Mouse (Mus musculus) forebrain, embryonic 13.5 days (tissue): ENCODE results near the gene Nfil3. TPM values are rescaled to one million over a fixed set of nuclear protein-coding genes. Genes with fewer than 3 reads are reported as not detected.
A peak's percentile ranks its signal among the peaks of the same experiment; 100 is the strongest.

Experiments used
- ATAC-seq: fragments of 200-750 bp; cut with Nextera tagmentation; 2 replicates; pipeline ENCODE4 v1.8.0; 2017
- H3K27ac ChIP-seq: fragments of 300-500 bp; sonication (generic); 2 replicates; pipeline ENCODE4 v1.5.1; 2015; ENCODE audit warnings: inconsistent platforms, mild to moderate bottlenecking, moderate library complexity
- H3K27me3 ChIP-seq: fragments of 300-500 bp; sonication (generic); 2 replicates; pipeline ENCODE4 v1.6.1; 2015; ENCODE audit warnings: mild to moderate bottlenecking, inconsistent platforms
- H3K36me3 ChIP-seq: fragments of 300-500 bp; sonication (generic); 2 replicates; pipeline ENCODE4 v1.6.1; 2015; ENCODE audit warnings: mild to moderate bottlenecking, inconsistent platforms; ENCODE audit not compliant: poor library complexity, severe bottlenecking
- H3K4me1 ChIP-seq: fragments of 300-500 bp; sonication (generic); 2 replicates; pipeline ENCODE4 v1.6.1; 2015; ENCODE audit warnings: inconsistent platforms
- H3K4me2 ChIP-seq: fragments of 300-500 bp; sonication (generic); 2 replicates; pipeline ENCODE4 v1.6.1; 2015; ENCODE audit warnings: inconsistent platforms, mild to moderate bottlenecking, moderate library complexity
- H3K4me3 ChIP-seq: fragments of 300-500 bp; sonication (generic); 2 replicates; pipeline ENCODE4 v1.5.1; 2015; ENCODE audit warnings: mild to moderate bottlenecking, inconsistent platforms
- H3K9ac ChIP-seq: fragments of 300-500 bp; sonication (generic); 2 replicates; pipeline ENCODE4 v1.6.1; 2015; ENCODE audit warnings: mild to moderate bottlenecking, inconsistent platforms
- H3K9me3 ChIP-seq: fragments of 300-500 bp; sonication (generic); replicated peaks from 2 replicates; pipeline ENCODE4 v1.6.1; 2016; ENCODE audit warnings: inconsistent platforms
- WGBS: fragments of 180-500 bp; shearing (Covaris S2); methylation state at CpG from one replicate; pipeline ENCODE4 v1.1.7; 2015; 5-methylcytosine and 5-hydroxymethylcytosine counted together
- polyA plus RNA-seq: library from polyadenylated mRNA; unstranded; fragments of >200 nt; fragmentation: Nextera tagmentation; extraction: Ambion mirVana; gene quantifications from 2 replicates; pipeline ENCODE4 v1.2.1, GENCODE M21; 2015

Nfil3 gene
- polyA plus RNA-seq, 1 experiment from 2014 or later, result 37.0 TPM

GRCm38 (mm10) chr13:52962922-52963321, 18.0 kb downstream of the Nfil3 start:
- H3K4me2 ChIP-seq, result no peak overlapping the region
- no peaks in the 10 kb centered on the region for H3K27me3 ChIP-seq
- H3K36me3 ChIP-seq, result peaks cover 36% of the 10 kb centered on the region
- 87% methylated on average over 4 of the region's 4 CpGs for WGBS
- no peak overlapping the region for H3K9ac ChIP-seq
- no peaks in the 10 kb centered on the region for H3K9me3 ChIP-seq
- H3K4me3 ChIP-seq, result no peak overlapping the region
- H3K4me1 ChIP-seq, result no peaks in the 10 kb centered on the region
- H3K27ac ChIP-seq, result no peak overlapping the region
- no peak for ATAC-seq

- Histone ChIP-seq H3K4me1 (no peaks in the 10 kb centered on the region), H3K27ac (no peak overlapping the region), H3K4me3 (no peak overlapping the region), H3K9ac (no peak overlapping the region), H3K36me3 (peaks cover 30% of the 10 kb centered on the region), H3K9me3 (no peaks in the 10 kb centered on the region), H3K27me3 (no peaks in the 10 kb centered on the region), H3K4me2 (no peak overlapping the region)
- no peak for ATAC-seq
- WGBS, result 90% methylated on average over 6 of the region's 6 CpGs
These were observed 18.5 kb downstream of the Nfil3 start for GRCm38 (mm10) chr13:52962361-52962760.

DNA sequence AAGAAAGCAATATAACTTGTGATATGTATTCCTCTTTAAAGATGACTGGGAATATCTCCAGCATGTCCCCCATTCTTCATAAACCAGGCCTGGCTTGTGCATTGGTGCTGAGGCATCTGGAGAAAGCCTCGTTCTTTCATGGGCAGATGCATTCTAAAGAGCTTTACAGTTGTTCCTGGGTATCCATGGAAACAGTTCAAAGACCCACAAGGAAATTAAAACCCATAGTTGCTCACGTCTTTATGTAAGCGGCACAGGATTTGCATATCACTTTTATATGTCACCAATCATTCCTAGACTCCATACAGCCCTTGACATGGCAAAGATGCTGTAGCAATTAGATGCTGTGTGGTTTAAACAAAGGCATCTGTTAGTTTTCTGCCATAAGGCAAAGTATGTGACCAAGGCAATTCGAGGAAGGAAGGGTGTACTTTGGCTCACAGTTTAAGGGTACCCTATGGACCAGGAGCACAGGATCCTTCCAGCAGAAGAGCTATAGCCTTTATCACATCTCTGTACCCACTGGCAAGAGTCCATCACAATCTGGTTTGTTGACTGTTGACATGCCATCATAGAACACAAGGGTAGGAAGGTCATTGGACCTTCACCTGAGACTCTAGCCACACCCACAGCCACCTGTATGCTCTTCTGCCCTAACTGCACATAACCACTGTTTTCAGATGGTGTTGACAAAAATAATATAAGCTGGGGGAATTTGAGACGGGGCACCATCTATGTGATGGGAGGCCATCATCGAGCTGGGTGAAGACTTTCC, 26.9 kb downstream of the Nfil3 start:
- WGBS, result 53% methylated on average over 6 of the region's 6 CpGs
- H3K4me2 ChIP-seq, result no peak overlapping the region
- H3K36me3 ChIP-seq, result no peaks in the 10 kb centered on the region
- H3K4me1 ChIP-seq, result 0 out of 2 replicates have a peak, but pooled peaks cover 3% of the 10 kb centered on the region
- no peak for ATAC-seq
- H3K9me3 ChIP-seq, result no peaks in the 10 kb centered on the region
- no peak overlapping the region for H3K4me3 ChIP-seq
- no peak overlapping the region for H3K9ac ChIP-seq
- no peak overlapping the region for H3K27ac ChIP-seq
- H3K27me3 ChIP-seq, result no peaks in the 10 kb centered on the region

DNA sequence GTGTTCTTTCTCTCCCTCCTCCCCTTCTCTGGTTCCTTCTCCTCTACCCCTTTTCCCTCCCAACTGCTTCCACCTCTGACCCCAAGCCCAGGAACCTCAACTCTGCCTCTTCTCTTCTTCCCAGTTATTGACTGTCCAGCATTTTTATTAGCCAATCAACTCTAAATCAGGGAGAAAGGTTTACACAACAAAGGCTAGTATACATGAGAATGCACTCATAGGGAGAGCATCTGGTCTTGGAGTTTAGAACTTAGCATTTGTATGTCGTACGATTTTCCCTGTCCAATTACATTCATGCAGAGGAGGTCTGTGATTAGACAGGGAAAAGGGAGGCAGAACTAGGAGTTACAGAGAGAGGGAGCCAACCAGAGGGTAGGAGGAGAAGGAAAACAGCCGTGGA, 31.7 kb downstream of the Nfil3 start:
- Histone ChIP-seq H3K4me3 (no peak overlapping the region), H3K27ac (no peak overlapping the region), H3K36me3 (no peaks in the 10 kb centered on the region), H3K27me3 (no peaks in the 10 kb centered on the region), H3K9me3 (no peaks in the 10 kb centered on the region), H3K4me1 (peaks cover 13% of the 10 kb centered on the region), H3K9ac (no peak overlapping the region), H3K4me2 (no peak overlapping the region)
- 85% methylated on average over 3 of the region's 3 CpGs for WGBS
- ATAC-seq, result no peak

DNA sequence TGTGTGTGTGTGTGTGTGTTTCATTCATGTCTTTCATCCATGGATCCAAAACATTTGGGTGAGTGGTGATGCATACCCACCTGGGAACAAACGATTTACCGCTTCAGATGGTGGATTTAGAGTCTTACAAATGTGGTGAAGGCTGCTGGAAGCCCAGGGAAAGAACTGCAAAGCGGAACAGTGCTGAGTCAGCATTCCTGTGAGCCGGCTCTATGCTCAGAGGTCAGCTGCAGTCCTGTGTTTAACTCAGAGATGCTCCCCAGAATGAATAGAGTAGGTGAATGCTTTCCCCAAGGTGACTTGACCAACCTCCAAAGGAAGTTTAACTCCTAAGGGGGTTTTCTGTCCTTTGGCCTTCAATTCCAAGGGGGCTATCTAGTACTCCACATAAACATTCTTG, 33.3 kb downstream of the Nfil3 start:
- no peak overlapping the region for H3K27ac ChIP-seq
- H3K9ac ChIP-seq, result no peak overlapping the region
- ATAC-seq, result no peak
- H3K27me3 ChIP-seq, result no peaks in the 10 kb centered on the region
- no peaks in the 10 kb centered on the region for H3K9me3 ChIP-seq
- H3K4me3 ChIP-seq, result no peak overlapping the region
- 76% methylated on average over 4 of the region's 4 CpGs for WGBS
- H3K4me2 ChIP-seq, result no peak overlapping the region
- H3K36me3 ChIP-seq, result no peaks in the 10 kb centered on the region
- H3K4me1 ChIP-seq, result peaks cover 14% of the 10 kb centered on the region

GRCm38 (mm10) chr13:52945769-52946168, 35.1 kb downstream of the Nfil3 start:
- Histone ChIP-seq H3K4me1 (peaks cover 14% of the 10 kb centered on the region), H3K4me2 (no peak overlapping the region), H3K36me3 (no peaks in the 10 kb centered on the region), H3K4me3 (no peak overlapping the region), H3K9ac (no peak overlapping the region), H3K27ac (no peak overlapping the region), H3K9me3 (no peaks in the 10 kb centered on the region), H3K27me3 (no peaks in the 10 kb centered on the region)
- 67% methylated on average over 9 of the region's 9 CpGs for WGBS
- ATAC-seq, result no peak

- H3K9me3 ChIP-seq, result no peaks in the 10 kb centered on the region
- H3K4me2 ChIP-seq, result no peak overlapping the region
- peaks cover 14% of the 10 kb centered on the region for H3K4me1 ChIP-seq
- H3K9ac ChIP-seq, result no peak overlapping the region
- no peaks in the 10 kb centered on the region for H3K36me3 ChIP-seq
- ATAC-seq, result no peak
- no peak overlapping the region for H3K27ac ChIP-seq
- WGBS, result 73% methylated on average over 4 of the region's 4 CpGs
- no peaks in the 10 kb centered on the region for H3K27me3 ChIP-seq
- no peak overlapping the region for H3K4me3 ChIP-seq
These were observed 36.8 kb downstream of the Nfil3 start for GRCm38 (mm10) chr13:52944116-52944515.

DNA sequence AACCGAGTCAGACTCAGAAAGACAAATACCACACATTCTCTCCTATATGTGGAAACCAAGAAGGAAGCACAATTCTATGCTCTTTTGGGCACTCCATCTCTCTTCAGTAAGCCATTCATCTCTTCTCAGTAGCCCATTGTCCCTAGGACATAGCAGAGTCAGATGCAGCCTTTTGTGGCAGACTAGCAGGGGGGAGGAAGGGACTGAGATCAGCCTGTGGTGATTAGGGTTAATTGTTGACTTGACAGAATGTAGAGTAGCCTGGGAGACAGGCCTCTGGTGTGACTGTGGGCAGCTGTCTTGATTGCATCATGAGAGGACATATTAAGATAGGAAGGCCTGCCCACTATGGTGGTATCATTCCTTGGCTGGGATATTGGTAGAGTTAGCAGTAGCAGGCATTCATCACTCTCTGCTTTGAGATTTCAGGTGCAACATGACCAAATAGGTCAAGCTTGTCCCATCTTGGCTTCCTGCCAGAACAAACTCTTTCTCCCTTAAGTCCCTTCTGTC, 37.9 kb downstream of the Nfil3 start:
- no peak for ATAC-seq
- H3K9me3 ChIP-seq, result no peaks in the 10 kb centered on the region
- no peaks in the 10 kb centered on the region for H3K36me3 ChIP-seq

GRCm38 (mm10) chr13:52940956-52941355, 39.9 kb downstream of the Nfil3 start:
- H3K4me1 ChIP-seq, result peaks cover 11% of the 10 kb centered on the region
- WGBS, result 89% methylated on average over 7 of the region's 7 CpGs
- no peak for ATAC-seq
- no peak overlapping the region for H3K27ac ChIP-seq
- H3K4me3 ChIP-seq, result no peak overlapping the region
- H3K27me3 ChIP-seq, result no peaks in the 10 kb centered on the region
- no peak overlapping the region for H3K4me2 ChIP-seq
- no peaks in the 10 kb centered on the region for H3K36me3 ChIP-seq
- no peaks in the 10 kb centered on the region for H3K9me3 ChIP-seq
- H3K9ac ChIP-seq, result no peak overlapping the region

More for the DNA sequence above, 37.9 kb downstream of the Nfil3 start:
- Histone ChIP-seq H3K4me1 (peaks cover 14% of the 10 kb centered on the region), H3K4me2 (no peak overlapping the region), H3K4me3 (no peak overlapping the region), H3K9ac (no peak overlapping the region), H3K27ac (no peak overlapping the region), H3K27me3 (no peaks in the 10 kb centered on the region)
- 57% methylated on average over 1 of the region's 1 CpGs for WGBS

DNA sequence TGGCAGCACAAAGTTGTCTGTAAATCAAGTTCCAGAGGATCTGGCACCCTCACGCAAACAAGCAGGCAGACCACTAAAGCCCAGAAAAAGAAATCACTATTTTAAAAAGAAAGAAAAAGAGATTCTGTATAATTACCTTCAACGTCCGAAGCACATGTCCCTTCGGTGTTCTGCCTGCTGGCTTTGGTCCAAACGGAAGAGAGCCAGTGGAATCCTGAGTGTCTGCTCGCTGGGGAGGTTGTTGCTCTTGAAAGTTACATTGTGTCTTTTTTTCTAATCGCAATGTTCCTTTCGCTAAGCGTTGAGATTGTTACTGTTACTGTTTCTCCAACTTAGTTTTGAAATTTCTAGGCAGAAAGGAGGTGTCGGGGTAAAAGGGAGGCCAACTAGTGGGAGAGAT, 50.3 kb downstream of the Nfil3 start:
- whole genome bisulfite sequencing, result 40% methylated on average over 10 of the region's 10 CpGs

DNA sequence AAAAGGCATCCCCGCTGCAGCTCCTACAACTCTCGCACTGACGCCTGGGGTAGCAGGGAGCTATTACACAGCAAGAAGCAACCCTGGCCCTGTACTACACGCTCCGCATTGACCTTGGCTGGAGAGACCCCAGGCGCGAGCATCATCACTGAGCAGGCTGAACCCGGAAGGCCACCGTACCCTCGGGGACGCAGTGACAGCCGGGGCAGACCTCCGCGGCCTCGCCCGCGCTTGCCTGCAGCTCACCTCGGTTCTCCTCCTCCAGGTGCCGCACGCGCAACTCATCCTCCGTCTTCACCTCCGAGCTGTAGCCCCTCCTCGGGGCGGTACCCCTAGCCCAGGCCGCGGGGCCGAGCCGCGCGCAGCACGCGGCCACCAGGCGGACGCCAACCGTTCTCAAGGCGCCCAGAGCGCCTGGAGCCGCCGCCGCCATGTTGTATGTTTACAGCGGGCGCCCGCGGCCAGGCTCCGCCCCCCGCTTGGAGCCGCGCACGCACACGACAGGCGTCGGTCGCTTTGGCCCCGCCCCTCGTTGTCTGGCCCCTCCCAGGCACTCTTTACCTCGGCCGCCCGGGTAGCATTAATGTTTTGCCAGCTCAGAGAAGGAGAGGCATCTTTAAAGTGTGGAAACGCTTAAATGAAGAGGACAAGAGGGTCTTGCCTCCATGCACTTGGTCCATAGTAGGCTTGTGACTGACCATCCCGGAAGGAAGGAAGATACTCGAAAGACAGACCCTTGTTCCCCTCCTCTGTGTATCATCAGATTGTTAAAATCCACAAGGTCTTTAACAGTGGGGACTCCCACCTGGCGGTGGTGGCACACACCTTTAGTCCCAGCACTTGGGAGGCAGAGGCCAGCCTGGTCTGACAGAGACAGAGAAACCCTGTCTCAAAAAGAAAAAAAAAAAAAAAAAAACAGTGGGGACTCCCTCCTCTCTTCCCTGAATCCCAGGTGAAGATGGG, 51.4 kb downstream of the Nfil3 start, which contains the start of gene Auh:
TSS of gene Auh (minus strand) at position 473 of the 963 bp plus-strand sequence.
- ATAC-seq, result peak; percentile 98
- peak within 1 kb of the TSS; percentile 89 for H3K4me3 ChIP-seq
- peaks cover 24% of the 10 kb centered on the region for H3K4me1 ChIP-seq
- no peaks in the 10 kb centered on the region for H3K9me3 ChIP-seq
- under 1% methylated on average over 63 of the region's 63 CpGs for WGBS
- peak within 1 kb of the TSS; percentile 65 for H3K4me2 ChIP-seq
- peak within 1 kb of the TSS; percentile 70 for H3K27ac ChIP-seq
- peak within 1 kb of the TSS; percentile 80 for H3K9ac ChIP-seq
- no peaks in the 10 kb centered on the region for H3K36me3 ChIP-seq
- no peaks in the 10 kb centered on the region for H3K27me3 ChIP-seq

More for the DNA sequence above, 50.3 kb downstream of the Nfil3 start:
- Histone ChIP-seq H3K9me3 (no peaks in the 10 kb centered on the region), H3K4me3 (no peak overlapping the region), H3K4me2 (no peak overlapping the region), H3K36me3 (no peaks in the 10 kb centered on the region), H3K27ac (no peak overlapping the region), H3K9ac (no peak overlapping the region), H3K4me1 (peaks cover 24% of the 10 kb centered on the region), H3K27me3 (no peaks in the 10 kb centered on the region)
- ATAC-seq, result no peak

GRCm38 (mm10) chr13:52928392-52928791, 52.5 kb downstream of the Nfil3 start:
- H3K4me2 ChIP-seq, result peak overlapping the region; percentile 65
- H3K27me3 ChIP-seq, result no peaks in the 10 kb centered on the region
- H3K4me1 ChIP-seq, result peaks cover 24% of the 10 kb centered on the region
- 70% methylated on average over 9 of the region's 9 CpGs for WGBS
- no peaks in the 10 kb centered on the region for H3K9me3 ChIP-seq
- no peaks in the 10 kb centered on the region for H3K36me3 ChIP-seq
- ATAC-seq, result no peak
- no peak overlapping the region for H3K27ac ChIP-seq
- peak overlapping the region; percentile 89 for H3K4me3 ChIP-seq
- H3K9ac ChIP-seq, result peak overlapping the region; percentile 80
